Mouse (Mus musculus) thymus, adult 2 months (tissue): Measurements from ENCODE around the gene BC030500.

Source experiments
- CTCF ChIP-seq: fragments of 200-500 bp; IDR thresholded peaks from 2 replicates; pipeline ENCODE4 v1.5.1; 2012; ENCODE audit warnings: mild to moderate bottlenecking, control low read depth, low read length, moderate library complexity, borderline replicate concordance; ENCODE audit not compliant: control insufficient read depth, poor library complexity, insufficient read depth; ENCODE audit errors: extremely low read depth
- POLR2A ChIP-seq: fragments of 200-500 bp; IDR thresholded peaks from 2 replicates; pipeline ENCODE4 v1.6.1; 2012; ENCODE audit warnings: mild to moderate bottlenecking, low read length, control low read depth, moderate library complexity; ENCODE audit not compliant: control insufficient read depth, poor library complexity, insufficient read depth; ENCODE audit errors: extremely low read depth

DNA sequence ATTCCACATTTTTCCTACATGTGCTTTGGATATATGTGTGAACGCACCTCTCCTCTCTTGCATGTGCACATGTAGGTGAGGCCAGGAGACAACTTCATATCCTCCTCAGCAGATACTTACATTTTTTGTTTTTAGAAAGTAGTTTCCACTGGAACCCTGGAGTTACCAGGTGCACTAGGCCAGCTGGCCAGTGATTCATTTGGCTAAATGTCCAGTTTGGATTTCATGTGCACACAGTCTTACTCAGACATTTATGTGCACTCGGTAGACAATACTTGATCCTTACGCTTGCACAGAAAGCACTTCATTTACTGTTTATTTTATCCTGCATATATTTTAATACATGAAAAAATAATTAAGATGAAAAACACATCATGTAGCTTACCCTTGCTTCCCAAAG is 21.0 kb upstream of the BC030500 start:
- no peak for TF ChIP-seq CTCF
- no peak for TF ChIP-seq POLR2A
